Mouse (Mus musculus) brain, embryonic 14.5 days (tissue): ENCODE results near the gene Nup85.

Source experiments
- CTCF ChIP-seq: fragments of 200-500 bp; IDR thresholded peaks from 2 replicates; pipeline ENCODE4 v1.5.1; 2012; ENCODE audit warnings: inconsistent platforms, mild to moderate bottlenecking, moderate library complexity, borderline replicate concordance; ENCODE audit not compliant: insufficient read depth, insufficient read length; ENCODE audit errors: extremely low read depth
- POLR2A ChIP-seq: fragments of 200-500 bp; IDR thresholded peaks from 2 replicates; pipeline ENCODE4 v1.6.1; 2012; ENCODE audit warnings: mild to moderate bottlenecking, inconsistent platforms, borderline replicate concordance; ENCODE audit not compliant: poor library complexity, insufficient read depth, insufficient read length, severe bottlenecking; ENCODE audit errors: extremely low read depth

DNA sequence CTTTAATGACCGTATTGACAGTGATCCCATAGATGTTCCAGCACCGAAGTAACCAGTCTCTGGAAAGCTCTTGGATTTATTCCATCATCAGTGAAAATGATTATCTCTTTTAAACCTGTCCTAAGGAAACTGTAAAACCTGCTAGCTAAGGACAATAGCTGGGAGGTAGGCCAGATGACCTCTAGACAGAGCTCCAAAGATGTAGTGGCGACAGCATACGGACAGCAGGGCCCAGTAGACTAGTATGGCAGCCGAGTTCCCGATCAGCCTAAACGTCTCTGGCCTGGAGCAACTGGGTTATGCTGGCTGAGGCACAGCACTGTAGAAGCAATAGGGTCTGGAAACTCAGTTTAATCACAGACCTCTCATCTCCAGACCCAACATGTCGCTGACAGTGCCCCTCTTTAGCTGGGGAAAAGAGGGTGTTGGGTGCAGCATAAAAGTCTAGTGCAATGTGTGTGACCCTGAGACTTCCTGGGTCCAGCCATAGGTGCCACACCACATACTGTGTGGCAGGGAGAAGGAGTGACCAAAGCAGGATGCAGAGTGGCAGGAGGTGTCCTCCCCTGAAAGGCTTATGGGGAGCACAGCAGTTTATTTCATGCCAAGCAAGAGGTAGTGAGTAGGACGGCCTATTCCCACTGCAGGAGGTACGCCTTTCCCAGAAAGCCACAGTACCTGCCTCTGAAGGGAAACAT, 20.3 kb downstream of the Nup85 start:
- TF ChIP-seq CTCF (no peak), POLR2A (no peak)
